In the genomic region with DNA sequence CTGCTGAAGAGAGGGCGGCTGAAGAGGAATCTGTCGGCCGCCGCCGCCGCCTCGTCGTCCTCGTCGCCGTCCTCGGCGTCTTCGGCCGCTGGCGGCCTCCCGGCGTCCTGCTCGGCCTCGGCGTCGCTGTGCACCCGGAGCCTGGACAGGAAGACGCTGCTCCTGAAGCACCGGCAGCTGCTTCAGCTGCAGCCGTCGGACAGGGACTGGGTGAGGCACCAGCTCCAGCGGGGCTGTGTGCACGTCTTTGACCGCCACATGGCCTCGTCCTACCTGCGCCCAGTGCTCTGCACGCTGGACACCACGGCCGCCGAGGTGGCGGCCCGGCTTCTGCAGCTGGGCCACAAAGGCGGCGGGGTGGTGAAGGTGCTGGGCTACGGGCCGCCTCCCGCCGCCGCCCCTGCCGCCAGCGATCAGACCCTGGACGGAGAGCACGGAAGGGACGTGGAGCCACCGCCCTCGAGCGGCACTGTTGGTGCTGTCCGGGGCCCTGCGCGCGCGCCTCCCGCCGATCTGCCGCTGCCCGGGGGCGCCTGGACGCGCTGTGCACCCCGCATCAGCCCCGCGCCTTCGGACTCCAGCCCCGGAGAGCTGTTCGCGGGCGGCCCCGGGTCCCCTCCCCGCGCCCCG, we compare ENCODE assay signal across 8 mouse cellular contexts. TPM values are rescaled to one million over a fixed set of nuclear protein-coding genes. Genes with fewer than 3 reads are reported as not detected.
DNase-seq lines count a peak whose midpoint lies in the region; ATAC-seq and TF ChIP-seq lines count a peak whose summit lies in the region.

No protein-coding gene starts in this region.

- H3K36me3 ChIP-seq in C2C12 (ENCODE audit: control insufficient read depth, insufficient read depth) = no peaks in the 10 kb centered on the region
- H3K36me3 ChIP-seq in heart, embryonic 11.5 days (ENCODE audit: control insufficient read depth, insufficient read depth, low read length) = no peaks in the 10 kb centered on the region
- H3K36me3 ChIP-seq in kidney, embryonic 16.5 days (ENCODE audit: insufficient read depth, low read length) = no peaks in the 10 kb centered on the region
- no peaks in the 10 kb centered on the region for H3K36me3 ChIP-seq in neural tube, embryonic 15.5 days

- peak overlapping the region; percentile 95 for H3K9ac ChIP-seq in heart, embryonic 11.5 days (ENCODE audit: low read depth, low read length)
- H3K9ac ChIP-seq in kidney, embryonic 16.5 days (replicated peaks; ENCODE audit: low read length) = peak overlapping the region; percentile 95
- peak overlapping the region; percentile 73 for H3K9ac ChIP-seq in neural tube, embryonic 15.5 days (replicated peaks)

- no peaks in the 10 kb centered on the region for H3K27me3 ChIP-seq in C2C12 (ENCODE audit: control insufficient read depth, insufficient read depth, insufficient read length)
- no peaks in the 10 kb centered on the region for H3K27me3 ChIP-seq in heart, embryonic 11.5 days (ENCODE audit: control insufficient read depth, insufficient read depth, low read length)
- no peaks in the 10 kb centered on the region for H3K27me3 ChIP-seq in kidney, embryonic 16.5 days (ENCODE audit: insufficient read depth, low read length)
- H3K27me3 ChIP-seq in neural tube, embryonic 15.5 days (replicated peaks) = no peaks in the 10 kb centered on the region

- peak overlapping the region; percentile 93 for H3ac ChIP-seq in C2C12 (ENCODE audit: control insufficient read depth, insufficient read length, low read depth)

- peak; percentile 20 for ATAC-seq in heart, embryonic 11.5 days (replicated peaks; ENCODE audit: insufficient number of reproducible peaks, low FRiP score, low TSS enrichment)
- peak; percentile 29 for ATAC-seq in kidney, embryonic 16.5 days (ENCODE audit: low FRiP score, low TSS enrichment)
- ATAC-seq in neural tube, embryonic 15.5 days (ENCODE audit: low FRiP score) = no peak

- peak overlapping the region; percentile 93 for H3K27ac ChIP-seq in heart, embryonic 11.5 days (ENCODE audit: low read depth, low read length)
- peak overlapping the region; percentile 89 for H3K27ac ChIP-seq in kidney, embryonic 16.5 days (ENCODE audit: low read length)
- peak overlapping the region; percentile 98 for H3K27ac ChIP-seq in neural tube, embryonic 15.5 days (replicated peaks)

- peaks cover 58% of the 10 kb centered on the region for H3K79me2 ChIP-seq in C2C12 (ENCODE audit: control insufficient read depth, insufficient read depth)

- peaks cover 12% of the 10 kb centered on the region for H3K4me1 ChIP-seq in heart, embryonic 11.5 days (ENCODE audit: control insufficient read depth, insufficient read depth, low read length)
- H3K4me1 ChIP-seq in kidney, embryonic 16.5 days (ENCODE audit: insufficient read depth, low read length) = peaks cover 29% of the 10 kb centered on the region
- H3K4me1 ChIP-seq in neural tube, embryonic 15.5 days = peaks cover 36% of the 10 kb centered on the region

- TF ChIP-seq CTCF in C2C12 (IDR thresholded peaks at IDR 0.05; ENCODE audit: control insufficient read depth, insufficient read depth, insufficient read length) = peak; percentile 7

- DNase-seq in adrenal gland, adult 18-20 months (ENCODE audit: low spot score in 2 of 2) = peak; percentile 59 to 60
- peak; percentile 67 for DNase-seq in embryo, embryonic 9.5 days (ENCODE audit: extremely low spot score)
- peak; percentile 27 to 49 for DNase-seq in lung, adult 18-20 months
- DNase-seq in testis, postnatal 14 days (ENCODE audit: low spot score) = peak; percentile 67

- WGBS in heart, embryonic 11.5 days (ENCODE audit: insufficient replicate concordance) = under 1% methylated on average over 50 of the region's 77 CpGs
- WGBS in kidney, embryonic 16.5 days = under 1% methylated on average over 72 of the region's 77 CpGs
- WGBS in neural tube, embryonic 15.5 days = under 1% methylated on average over 68 of the region's 77 CpGs

- H3K9me3 ChIP-seq in heart, embryonic 11.5 days (replicated peaks; ENCODE audit: control insufficient read depth, low read length) = no peaks in the 10 kb centered on the region
- H3K9me3 ChIP-seq in kidney, embryonic 16.5 days (ENCODE audit: low read length) = no peaks in the 10 kb centered on the region
- no peaks in the 10 kb centered on the region for H3K9me3 ChIP-seq in neural tube, embryonic 15.5 days (replicated peaks)

- H3K4me3 ChIP-seq in C2C12 (ENCODE audit: insufficient read depth, poor library complexity, severe bottlenecking) = peak overlapping the region; percentile 61
- H3K4me3 ChIP-seq in heart, embryonic 11.5 days (ENCODE audit: low read depth, low read length) = peak overlapping the region; percentile 85
- peak overlapping the region; percentile 88 for H3K4me3 ChIP-seq in kidney, embryonic 16.5 days (ENCODE audit: low read length)
- peak overlapping the region; percentile 59 for H3K4me3 ChIP-seq in neural tube, embryonic 15.5 days (replicated peaks)

- H3K79me3 ChIP-seq in C2C12 (ENCODE audit: low read depth) = peaks cover 35% of the 10 kb centered on the region

- H3K4me2 ChIP-seq in heart, embryonic 11.5 days = peak overlapping the region; percentile 62
- H3K4me2 ChIP-seq in kidney, embryonic 16.5 days (replicated peaks; ENCODE audit: low read depth, low read length) = peak overlapping the region; percentile 82
- H3K4me2 ChIP-seq in neural tube, embryonic 15.5 days = peak overlapping the region; percentile 69

TF ChIP-seq in C2C12, 6 proteins besides CTCF, POLR2A, EP300 and RAD21:
- TF ChIP-seq MYOD1 (IDR thresholded peaks at IDR 0.05; ENCODE audit: control insufficient read depth, insufficient read length, low read depth) = no peak
- no peak for TF ChIP-seq CEBPB (IDR thresholded peaks at IDR 0.05; ENCODE audit: low read depth)
- no peak for TF ChIP-seq MYOG (IDR thresholded peaks at IDR 0.05; ENCODE audit: control insufficient read depth, extremely low read depth, insufficient read length)
- TF ChIP-seq USF1 (IDR thresholded peaks at IDR 0.05; ENCODE audit: low read depth) = no peak
- peak; percentile 45 for TF ChIP-seq MAX (IDR thresholded peaks at IDR 0.05)
- TF ChIP-seq FOSL1 (IDR thresholded peaks at IDR 0.05; ENCODE audit: insufficient read depth, low read length, poor library complexity, severe bottlenecking) = no peak

RNA-seq across cellular contexts. Expression of a gene that starts 0.9 kb away (rescaled TPM):
- 6.3 TPM for polyA plus RNA-seq in C2C12 (2012; fragmentation: generic; extraction: Trizol)
- total RNA-seq in adrenal gland, adult 18-20 months (2021) = 10 to 100 TPM; 13.2 to 17.3 TPM
- 4.0 and 4.5 TPM in 2 replicates for polyA plus RNA-seq in heart, embryonic 11.5 days (2014; fragmentation: Nextera tagmentation; extraction: Ambion mirVana)
- polyA plus RNA-seq in kidney, embryonic 16.5 days (2015; fragmentation: Nextera tagmentation; extraction: Ambion mirVana) = 3.0 and 3.4 TPM in 2 replicates
- 7.5 and 7.8 TPM in 2 replicates for polyA plus RNA-seq in neural tube, embryonic 15.5 days (2015; fragmentation: Nextera tagmentation; extraction: Ambion mirVana)
